Mouse (Mus musculus): ENCODE data around the gene Tmem26.
A peak's percentile ranks its signal among the peaks of the same experiment; 100 is the strongest.
"Not testable (repeated sequence)": the region's sequence is repeated elsewhere in the genome, so short reads cannot be mapped to it uniquely, and the experiment has no call there.

Gene Tmem26

DNA sequence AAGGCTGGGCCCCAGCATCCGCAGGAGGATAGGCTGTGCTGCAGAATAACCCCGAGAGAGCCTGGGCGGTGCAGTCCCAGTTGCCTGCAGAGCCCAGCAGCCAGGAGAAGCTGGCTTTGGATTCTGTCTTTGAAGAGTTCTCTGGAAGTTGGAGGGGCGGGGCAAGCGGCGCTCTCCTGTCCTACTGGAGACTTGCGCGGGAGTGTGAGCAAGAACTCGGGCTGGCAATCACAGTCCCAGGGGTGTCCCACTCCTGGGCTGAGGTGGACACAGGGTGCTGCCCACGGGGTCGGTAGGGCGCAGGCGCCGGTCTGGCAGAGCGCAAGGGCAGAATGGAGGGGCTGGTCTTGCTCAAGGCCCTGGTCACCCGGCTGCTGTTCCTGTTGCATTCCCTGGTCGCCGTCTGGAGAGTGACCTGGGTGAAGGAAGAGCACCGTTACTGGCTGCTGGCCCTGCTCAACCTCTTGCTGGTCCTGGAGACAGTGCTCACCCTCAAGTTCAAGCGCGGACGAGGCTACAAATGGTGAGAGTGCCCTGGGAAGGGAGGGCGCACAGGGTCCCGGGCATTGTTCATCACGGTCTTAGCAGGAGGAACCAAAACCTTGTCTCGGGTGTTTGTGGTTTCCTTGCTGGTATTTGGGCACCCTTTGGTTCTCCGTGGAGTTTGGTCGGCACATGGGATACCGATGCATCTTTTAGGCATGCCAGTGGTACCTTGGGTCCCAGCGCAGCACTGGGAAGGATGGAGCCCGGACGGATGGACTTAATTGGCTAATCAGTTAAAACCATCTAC, at the start of gene Tmem26:
Gene Tmem26 (plus strand): TSS at position 79 of the 793 bp plus-strand sequence.
- peak; percentile 66 to 83 for DNase-seq (ENCODE audit: inconsistent age in 2 of 2, low spot score in 1 of 2)

DNA sequence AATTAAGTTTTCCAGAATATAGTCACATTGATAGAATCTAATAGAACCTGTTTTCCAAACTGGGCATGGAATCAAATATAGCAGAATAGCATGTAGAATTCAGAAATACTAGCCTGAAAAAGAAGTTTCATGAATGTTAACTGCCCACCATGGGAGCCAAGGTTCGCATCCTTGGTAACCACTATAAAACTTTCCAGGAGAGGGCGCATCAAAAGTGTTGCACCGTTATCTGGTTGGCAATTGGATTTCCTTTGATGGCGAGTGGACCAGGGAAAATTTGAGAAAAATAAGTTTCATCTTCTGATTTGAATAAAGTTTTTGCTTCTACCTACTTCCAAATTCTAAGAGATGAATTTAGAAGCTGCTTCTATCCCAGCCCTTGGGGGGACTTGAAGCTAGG, 44.8 kb upstream of the Tmem26 start:
- DNase-seq (ENCODE audit: inconsistent age in 2 of 2, low spot score in 1 of 2), result peak in 1 of 2 experiments; percentile 54

DNA sequence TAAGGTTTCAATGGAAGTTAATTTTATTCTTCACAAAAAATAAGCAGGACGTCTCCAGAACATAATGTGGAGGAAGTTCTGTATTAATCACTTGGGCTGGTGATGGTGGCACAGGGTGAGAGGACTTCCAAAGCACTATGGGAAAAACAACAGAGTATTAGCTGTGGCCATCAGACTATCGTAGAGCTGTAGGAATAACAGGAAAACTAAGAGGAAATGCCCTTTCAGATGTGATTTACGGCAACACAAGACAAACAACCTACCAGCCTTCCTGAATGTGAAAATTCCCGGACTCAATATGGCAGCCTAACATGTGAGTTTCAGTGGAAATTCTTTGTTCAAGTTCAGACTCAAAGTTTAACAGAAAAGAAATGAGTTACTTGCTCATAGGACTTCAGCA, 42.2 kb upstream of the Tmem26 start:
- DNase-seq (ENCODE audit: inconsistent age in 2 of 2, low spot score in 1 of 2), result peak in 1 of 2 experiments; percentile 38

DNA sequence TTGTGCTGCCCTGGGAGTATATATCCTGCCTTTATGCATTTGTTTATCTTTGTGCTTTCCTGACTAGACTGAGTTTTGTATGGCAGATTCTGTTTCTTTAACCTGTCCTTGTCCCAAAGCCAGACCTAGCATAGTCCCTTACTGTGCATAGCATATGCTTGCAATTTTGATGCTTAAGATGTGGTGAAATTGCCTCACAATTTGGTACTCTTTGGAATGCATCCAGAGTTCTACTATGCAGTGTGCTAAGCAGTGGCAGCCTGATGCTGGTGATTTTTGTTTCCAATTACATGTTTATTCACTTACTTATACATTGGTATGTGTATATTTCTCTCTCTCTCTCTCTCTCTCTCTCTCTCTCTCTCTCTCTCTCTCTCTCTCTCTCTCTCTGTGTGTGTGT, 37.9 kb upstream of the Tmem26 start:
- DNase-seq (ENCODE audit: inconsistent age in 2 of 2, low spot score in 1 of 2), result no peak

DNA sequence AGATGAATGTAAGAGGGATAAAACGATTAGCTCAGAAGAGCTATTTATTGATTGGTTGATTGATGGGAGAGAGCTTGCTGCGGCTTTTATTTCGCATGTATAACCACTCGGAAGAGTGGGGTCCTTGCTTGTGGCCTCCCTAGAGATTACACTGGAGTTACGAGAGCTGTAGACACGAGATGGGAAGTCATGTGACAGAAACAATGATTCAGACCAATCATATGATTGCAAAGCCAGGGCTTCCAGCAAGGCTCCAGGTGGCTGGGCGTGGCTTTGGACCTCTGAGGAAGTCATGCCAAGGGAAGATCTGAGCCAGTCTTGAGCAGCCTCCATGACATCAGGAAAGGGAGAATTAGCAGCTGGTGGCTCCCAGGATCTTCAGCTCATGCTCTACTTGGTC, 32.3 kb upstream of the Tmem26 start:
- DNase-seq (ENCODE audit: inconsistent age in 2 of 2, low spot score in 1 of 2), result peak in 1 of 2 experiments; percentile 16

DNA sequence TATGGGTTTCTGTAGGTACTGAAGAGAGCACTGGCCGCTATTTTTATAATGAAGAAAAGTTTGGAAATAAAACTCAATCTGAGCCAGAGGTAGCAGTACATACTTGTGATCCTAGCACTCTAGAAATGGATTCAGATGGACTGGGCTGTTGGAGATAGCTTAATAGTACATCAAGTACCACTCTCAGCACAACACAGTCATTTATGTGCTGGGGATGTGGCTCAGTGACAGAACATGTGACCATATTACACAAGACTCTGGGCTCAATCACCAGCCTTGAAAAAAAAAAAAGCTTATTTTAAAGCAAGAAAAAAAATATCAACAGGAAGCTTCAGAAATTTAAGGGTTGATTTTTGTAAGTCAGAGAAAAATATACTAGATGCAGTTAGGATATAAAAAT, 31.0 kb upstream of the Tmem26 start:
- DNase-seq (ENCODE audit: inconsistent age in 2 of 2, low spot score in 1 of 2), result no peak

DNA sequence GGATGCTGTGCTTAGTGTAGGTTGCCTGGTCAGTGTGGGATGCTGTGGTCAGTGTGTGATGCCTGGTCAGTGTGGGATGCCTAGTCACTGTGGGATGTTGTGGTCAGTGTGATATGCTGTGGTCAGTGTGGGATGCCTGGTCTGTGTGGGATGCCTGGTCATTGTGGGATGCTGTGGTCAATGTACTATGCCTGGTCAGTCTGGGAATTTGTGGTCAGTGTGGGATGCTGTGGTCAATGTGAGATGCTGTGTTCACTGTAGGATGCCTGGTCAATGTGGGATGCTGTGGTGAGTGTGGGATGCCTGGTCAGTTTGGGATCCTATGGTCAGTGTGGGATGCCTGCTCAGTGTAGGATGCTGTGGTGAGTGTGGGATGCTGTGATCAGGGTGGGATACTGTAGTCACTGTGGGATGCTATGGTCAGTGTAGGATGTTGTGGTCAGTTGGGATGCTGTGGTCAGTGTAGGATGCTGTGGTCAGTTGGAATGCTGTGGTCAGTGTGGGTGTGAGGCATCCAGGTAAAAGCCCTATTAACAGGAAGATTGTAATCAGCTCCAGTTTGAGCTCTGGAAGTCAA, 27.6 kb upstream of the Tmem26 start:
- DNase-seq (ENCODE audit: inconsistent age in 2 of 2, low spot score in 1 of 2), result no peak

DNA sequence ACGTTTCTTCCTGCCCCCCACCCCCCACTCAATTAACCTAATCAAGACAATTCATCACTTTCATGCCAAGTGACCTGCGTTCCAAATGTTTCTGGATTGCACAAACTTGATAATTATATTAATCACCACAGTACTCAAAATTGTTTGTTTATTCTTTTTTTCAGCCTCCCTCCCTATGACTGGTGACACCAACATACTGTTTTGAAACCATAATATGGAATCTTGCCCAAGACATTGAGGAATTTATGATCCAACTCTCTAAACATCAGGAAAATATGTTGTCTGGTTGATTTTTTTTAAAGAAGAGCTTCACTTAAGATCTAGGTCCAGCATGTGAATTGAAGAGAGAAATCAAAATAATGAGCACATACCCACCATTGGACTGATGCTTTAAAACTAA, 19.2 kb upstream of the Tmem26 start:
- DNase-seq (ENCODE audit: inconsistent age in 2 of 2, low spot score in 1 of 2), result no peak

DNA sequence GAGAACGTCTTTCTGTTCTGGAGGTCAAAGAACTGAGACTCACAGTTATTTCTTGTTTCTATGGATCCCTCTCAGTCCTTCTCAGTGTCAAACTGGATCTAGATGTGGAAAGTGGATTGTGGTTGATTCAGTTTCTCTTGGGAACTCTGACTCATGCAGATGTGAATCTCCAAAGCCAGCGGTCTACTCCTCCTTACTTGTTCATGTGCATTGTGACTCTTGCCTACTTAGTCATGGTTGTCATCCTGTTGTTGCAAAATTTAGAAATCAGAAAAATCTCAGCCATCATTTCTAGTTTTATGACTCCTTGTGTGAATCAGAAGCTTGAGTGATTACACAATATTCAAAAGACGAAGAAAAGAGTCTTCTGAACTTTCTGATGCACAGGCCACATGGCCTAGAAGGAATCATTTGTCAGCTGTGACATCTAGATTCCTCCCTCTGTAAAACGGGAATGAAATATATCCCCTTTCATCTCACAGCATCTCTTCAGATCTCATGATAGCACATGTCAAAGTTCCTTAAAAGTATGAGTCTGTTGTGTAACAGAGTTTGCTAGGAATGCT, 17.9 kb upstream of the Tmem26 start:
- peak in 1 of 2 experiments; percentile 75 for DNase-seq (ENCODE audit: inconsistent age in 2 of 2, low spot score in 1 of 2)

DNA sequence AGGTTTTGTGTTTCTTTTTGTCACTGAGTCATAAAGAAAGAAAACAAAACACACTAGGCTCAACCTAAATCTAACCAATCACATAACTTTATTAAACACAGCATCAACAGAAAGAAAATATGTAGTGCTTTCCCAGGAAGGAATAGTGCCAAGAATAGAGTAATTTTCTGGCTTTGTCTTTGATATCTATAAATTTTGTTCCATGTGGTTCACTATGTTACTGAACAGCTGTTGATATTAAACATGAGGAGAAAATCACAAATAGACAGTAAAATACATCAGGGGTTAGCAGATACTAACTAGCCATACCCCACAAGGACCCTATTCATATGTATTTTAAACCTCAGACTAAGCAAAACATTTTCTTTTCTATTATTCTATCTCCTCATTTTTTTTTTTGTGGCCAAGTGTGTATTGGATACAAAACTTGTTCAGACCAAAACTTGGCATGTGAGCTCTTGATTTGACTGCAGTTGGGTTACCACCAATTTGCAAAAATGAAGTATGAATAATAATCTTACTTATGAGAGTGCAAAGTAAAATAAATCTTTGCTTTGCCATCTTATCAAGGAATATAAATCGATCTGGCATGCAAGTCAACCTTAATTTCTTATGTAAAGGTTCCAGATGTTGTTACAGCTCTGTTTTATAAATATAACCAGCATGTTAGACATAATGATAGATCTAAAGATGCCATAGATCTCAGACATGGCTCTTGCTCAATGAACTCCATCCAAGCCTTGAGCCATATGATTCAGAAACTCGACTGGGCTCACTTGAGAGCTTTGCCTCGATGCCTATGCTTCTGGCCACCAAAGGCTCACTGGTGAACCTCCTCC, 16.2 kb upstream of the Tmem26 start:
- DNase-seq (ENCODE audit: inconsistent age in 2 of 2, low spot score in 1 of 2), result no peak

DNA sequence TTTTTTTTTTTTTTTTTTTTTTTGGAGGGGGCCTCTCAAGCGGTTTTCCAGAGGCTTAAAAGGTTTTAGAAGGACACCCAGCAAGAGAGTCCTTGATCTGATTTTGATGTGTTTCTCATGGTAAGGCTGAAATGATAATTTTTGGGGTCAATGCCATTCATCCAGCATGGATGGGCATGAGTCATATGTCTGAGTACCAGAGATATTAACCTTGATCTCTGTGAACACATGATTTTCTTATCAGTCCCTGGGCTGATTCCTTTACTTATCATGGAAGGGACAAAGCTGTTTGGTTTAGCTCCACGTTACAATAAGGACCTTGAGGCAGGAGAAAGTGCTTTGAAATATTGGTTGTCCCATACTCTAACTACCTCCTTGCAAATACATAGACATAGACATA, 10.5 kb upstream of the Tmem26 start:
- peak; percentile 57 to 87 for DNase-seq (ENCODE audit: inconsistent age in 2 of 2, low spot score in 1 of 2)

DNA sequence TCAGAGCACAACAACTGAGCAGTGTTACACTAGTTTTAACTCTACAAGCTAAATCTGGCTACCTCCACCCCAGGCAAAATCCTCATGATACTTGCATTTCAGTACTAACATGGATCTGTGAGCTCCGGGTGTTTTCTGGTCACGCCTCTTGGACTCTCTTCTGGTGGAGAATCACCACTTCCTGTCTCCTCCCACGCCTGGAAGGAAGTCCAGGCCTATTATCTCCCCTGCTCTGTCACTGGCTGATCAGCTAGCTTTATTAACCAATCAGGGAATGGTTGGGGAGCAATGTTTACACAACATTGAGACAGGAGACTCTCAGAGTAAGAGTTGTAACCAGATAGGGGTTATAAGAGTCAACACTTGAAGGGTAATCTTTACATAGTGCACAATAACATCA, 9.1 kb upstream of the Tmem26 start:
- DNase-seq (ENCODE audit: inconsistent age in 2 of 2, low spot score in 1 of 2), result no peak

DNA sequence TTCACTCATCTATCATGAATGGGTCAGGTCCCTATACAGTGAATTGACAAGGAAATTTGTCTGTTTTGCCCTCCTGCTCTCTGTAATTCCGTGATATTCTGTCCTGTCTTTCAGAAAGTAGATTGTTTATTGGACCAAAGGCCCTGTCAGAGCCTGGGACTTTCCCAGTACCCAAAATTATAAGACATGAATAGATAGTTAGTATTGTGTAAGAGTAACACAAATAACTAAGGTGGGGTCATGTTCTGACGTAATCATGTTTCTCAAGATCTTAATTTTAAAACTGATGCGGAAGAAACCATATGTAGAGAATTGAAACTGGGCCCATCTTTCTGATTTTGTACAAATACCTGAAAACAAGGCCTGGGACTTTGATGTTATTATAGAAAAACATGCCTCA, 8.1 kb upstream of the Tmem26 start:
- DNase-seq (ENCODE audit: inconsistent age in 2 of 2, low spot score in 1 of 2), result no peak

DNA sequence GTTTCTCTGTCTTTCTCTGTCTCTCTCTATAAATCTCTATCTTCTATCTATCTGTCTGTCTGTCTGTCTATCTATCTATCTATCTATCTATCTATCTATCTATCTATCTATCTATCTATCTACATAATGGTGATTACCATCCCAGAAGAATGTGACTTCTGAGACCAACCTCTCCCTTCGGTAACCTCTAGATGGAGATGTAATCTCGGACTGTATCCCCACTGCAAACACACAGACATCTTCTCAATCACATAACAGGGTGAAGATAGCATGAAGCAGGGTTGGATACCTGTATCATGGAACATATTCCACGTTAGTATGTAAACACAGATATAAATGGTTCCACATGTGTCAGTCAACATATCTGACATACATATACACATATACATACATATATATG, 5.1 kb upstream of the Tmem26 start:
- DNase-seq (ENCODE audit: inconsistent age in 2 of 2, low spot score in 1 of 2), result no peak

DNA sequence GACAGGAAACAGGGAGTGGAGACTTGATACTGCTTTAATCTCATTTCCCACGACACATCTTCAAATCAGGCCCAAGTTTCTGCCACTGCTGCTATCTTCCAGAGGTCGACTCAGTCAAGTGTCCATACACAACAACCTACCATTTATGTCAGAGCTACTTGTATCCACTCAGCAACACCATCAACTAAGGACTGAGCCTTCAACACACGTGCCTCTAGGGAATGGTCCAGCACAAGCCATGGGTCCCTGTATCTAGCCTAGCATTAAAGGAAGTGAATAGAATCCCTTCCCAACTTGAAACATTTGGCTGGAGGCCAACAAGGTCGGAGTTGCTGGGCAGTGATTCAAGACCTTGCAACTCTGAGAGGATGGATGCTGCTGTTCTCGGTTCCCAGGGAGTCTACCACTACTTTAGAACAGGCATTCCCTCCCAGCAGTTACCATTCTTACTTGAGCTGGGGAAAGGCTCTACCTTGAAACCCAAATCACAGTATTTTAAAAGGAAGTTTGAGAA, 2.5 kb upstream of the Tmem26 start:
- DNase-seq (ENCODE audit: inconsistent age in 2 of 2, low spot score in 1 of 2), result peak; percentile 65 to 87

DNA sequence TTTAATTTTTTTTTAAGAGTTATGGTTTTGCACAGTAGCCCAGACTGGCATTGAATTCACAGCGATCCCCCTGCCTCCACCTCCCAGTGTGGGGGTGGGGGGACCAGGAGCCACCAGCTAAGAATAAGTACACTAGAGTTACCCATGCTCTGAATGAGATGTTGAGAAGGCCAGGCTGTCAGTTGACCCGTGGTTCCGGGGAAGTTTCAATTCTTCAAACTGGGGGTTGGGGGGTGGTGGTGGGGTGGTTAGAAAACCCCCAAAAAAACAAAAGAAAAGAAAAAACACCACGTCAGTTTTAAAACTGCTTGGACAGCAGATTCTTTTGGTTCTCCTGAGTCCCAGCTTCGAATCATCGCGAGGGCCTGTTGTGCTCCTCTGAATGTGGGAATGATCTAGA, 431 bp upstream of the Tmem26 start:
- DNase-seq (ENCODE audit: inconsistent age in 2 of 2, low spot score in 1 of 2), result no peak

DNA sequence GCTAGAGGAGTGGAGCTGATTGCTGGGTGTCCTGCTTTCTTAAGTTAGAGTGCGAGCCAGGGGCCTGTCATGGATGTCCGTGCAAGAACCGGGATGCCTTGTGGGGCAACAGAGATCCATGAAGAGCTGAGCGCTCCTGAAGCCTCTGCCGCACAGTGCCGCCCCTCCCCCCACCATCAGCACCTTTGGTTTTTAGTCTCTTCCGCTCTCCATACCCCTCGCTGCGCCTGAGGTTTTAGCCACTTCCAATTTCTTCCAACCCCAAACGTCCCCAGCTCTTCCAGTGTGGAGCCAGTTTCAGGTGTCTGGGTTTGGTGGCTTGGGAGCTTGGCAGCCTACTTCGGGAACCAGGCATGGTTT, 895 bp downstream of the Tmem26 start:
- DNase-seq (ENCODE audit: inconsistent age in 2 of 2, low spot score in 1 of 2), result peak; percentile 31 to 67

DNA sequence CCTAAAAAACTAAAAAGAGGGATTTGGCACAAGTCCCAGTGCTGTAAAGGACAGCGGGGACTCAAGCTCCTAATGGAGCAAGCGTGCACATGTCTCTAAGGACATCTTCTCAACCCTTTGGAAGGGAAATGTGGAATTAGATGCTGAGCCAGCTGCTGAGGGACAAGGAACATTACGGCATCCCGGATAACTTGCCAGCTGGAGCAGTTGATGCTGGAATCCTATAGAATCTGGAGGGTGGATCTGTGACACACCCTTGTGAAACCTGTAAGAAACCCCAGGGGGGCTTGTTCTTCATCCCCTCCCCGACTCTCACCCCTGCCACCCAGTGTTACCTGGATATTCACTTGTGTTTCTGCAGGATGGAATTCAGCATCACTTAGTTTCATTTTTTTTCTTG, 4.0 kb downstream of the Tmem26 start:
- no peak for DNase-seq (ENCODE audit: inconsistent age in 2 of 2, low spot score in 1 of 2)

DNA sequence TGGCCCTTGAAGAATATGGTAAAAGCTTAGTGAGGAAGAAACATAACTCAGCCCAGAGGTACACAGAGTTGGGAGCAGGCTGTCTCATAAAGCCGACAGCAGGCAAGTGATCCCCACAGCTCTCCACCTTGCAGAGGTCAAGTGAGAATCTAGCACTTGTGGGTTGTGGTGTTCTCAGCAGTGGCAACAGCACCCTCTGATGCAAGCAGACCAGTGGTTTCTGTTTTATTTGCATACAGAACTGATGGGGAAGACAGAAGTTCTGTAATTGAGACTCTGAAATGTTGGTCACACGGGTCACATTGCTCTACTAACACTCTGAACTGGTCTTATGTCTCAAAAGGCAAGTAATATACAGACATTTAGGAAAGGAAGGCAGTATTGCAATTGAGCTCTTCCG, 12.2 kb downstream of the Tmem26 start:
- no peak for DNase-seq (ENCODE audit: inconsistent age in 2 of 2, low spot score in 1 of 2)

DNA sequence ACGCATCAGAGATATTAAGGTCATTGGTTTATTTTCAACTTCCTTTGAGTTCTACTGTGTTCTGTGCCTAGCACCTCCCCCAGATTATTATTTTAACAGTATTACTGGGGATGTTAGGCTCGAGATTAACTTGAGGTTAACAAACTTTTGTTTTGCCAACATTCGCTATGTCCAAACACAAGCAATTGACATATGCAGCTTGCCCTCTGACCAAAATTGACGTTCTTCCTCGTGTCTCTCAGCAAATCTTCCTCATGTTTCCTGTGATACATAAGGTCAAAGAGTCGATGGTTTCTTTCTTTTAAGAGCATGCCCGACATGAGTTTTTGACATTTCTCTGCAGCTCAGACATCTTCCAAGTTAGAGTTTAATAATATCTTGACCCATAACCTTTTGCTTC, 13.9 kb downstream of the Tmem26 start:
- DNase-seq (ENCODE audit: inconsistent age in 2 of 2, low spot score in 1 of 2), result peak in 1 of 2 experiments; percentile 50

DNA sequence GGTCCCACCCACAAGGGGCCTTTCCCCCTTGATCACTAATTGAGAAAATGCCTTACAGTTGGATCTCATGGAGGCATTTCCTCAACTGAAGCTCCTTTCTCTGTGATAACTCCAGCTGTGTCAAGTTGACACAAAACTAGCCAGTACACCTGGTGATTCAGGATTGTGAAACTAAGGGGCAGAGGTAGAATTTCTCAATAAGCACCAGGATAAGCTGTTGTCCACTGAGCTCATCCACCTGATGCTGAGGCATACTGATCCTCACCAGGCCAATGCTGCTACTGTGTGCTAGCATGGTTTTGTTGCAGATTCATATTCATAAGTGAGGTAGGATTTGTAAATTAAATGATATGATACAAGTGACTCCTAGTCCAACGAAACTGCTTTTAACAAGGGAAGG, 15.5 kb downstream of the Tmem26 start:
- DNase-seq (ENCODE audit: inconsistent age in 2 of 2, low spot score in 1 of 2), result not testable (repeated sequence)
